Mouse (Mus musculus) thymus, postnatal 14 days (tissue): ENCODE results near the gene Zfp820.
"Not testable (repeated sequence)": the region's sequence is repeated elsewhere in the genome, so short reads cannot be mapped to it uniquely, and the experiment has no call there.

ENCODE experiments used
- DNase-seq: peaks from one replicate; pipeline ENCODE4 v3.0.0; 2021

Gene Zfp820

GRCm38 (mm10) chr17:21845545-21846321 lies at the start of gene Zfp820:
TSS of gene Zfp820 (minus strand) at chr17:21845772.
- peak; percentile 55 for DNase-seq

- DNase-seq, result no peak
These were observed 25.7 kb upstream of the Zfp820 start for GRCm38 (mm10) chr17:21871256-21871655.

GRCm38 (mm10) chr17:21846322-21846582 lies 680 bp upstream of the Zfp820 start:
- not testable (repeated sequence) for DNase-seq

GRCm38 (mm10) chr17:21838510-21838909 lies 7.1 kb downstream of the Zfp820 start:
- DNase-seq, result no peak

- DNase-seq, result peak; percentile 2
These were observed 44.2 kb downstream of the Zfp820 start for GRCm38 (mm10) chr17:21801373-21801772.

GRCm38 (mm10) chr17:21792256-21792655 lies 53.3 kb downstream of the Zfp820 start:
- no peak for DNase-seq

GRCm38 (mm10) chr17:21770336-21770735 lies 75.2 kb downstream of the Zfp820 start:
- no peak for DNase-seq
